Mouse (Mus musculus) colon, adult 2 months (tissue): ENCODE results near the gene 9830107B12Rik. TPM values are rescaled to one million over a fixed set of nuclear protein-coding genes. Genes with fewer than 3 reads are reported as not detected.

Source experiments
- polyA plus RNA-seq: library from polyadenylated mRNA; depleted of rRNA; stranded (reverse); fragments of >200 nt; gene quantifications from 2 replicates; pipeline ENCODE4 v1.2.3, GENCODE M21; 2012; rRNA removed

9830107B12Rik gene
- 0.14 TPM in 1 of 2 replicates, not detected in the other for polyA plus RNA-seq

DNA sequence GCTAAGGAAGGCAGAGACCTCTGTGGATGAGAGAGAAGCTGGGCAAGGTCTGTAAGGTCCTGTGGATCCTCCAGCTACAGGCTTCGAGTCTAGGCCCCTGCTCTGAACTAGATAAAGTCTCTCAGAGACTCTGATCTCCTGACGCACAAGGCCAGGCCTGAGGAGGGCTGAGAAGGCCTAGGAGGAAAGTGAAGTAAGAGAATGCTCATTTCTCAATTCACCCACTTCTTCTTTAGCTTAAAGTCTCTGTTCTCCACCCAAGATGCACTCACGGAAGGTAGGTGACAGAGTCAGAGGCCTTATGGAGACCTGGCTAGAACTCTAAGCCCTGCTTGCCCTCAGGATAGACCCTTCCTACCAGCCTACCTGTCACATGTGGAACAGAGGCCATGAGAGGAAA is at the start of gene 9830107B12Rik:
TSS of gene 9830107B12Rik (minus strand) at position 149 of the 400 bp plus-strand sequence.

GRCm38 (mm10) chr17:48167103-48167502 is 21.0 kb upstream of the 9830107B12Rik start, which contains the start of gene A530064D06Rik:
A530064D06Rik (minus strand) TSS chr17:48167275.

DNA sequence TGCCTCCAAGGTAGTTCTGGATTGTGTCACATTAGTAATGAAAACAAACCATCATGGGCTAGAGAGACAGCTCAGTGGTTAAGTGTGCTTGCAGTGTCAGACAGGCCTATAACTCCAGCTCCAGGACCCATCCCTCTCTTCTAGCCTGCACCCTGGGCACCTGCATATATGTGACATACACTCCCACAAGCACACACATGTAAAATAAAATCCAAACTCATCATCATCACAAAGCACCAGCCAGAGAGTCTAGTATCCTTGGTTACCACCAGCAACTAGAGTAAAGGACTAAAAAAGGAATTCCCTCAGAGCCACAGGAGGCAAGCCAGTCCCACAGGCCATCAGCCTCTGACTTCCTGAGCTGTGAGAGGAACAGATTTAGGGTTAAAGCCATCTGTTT is 57.0 kb downstream of the 9830107B12Rik start, which contains the start of gene 1700067P10Rik:
TSS of gene 1700067P10Rik (plus strand) at position 301 of the 400 bp plus-strand sequence.

Other genes starting within 250 kb of the 9830107B12Rik start
- gene Foxp4, start 221.6 kb downstream of the 9830107B12Rik start, polyA plus RNA-seq: 151 and 163 TPM in 2 replicates
- not detected in 2 replicates for gene 1700122O11Rik, start 108.0 kb downstream of the 9830107B12Rik start, polyA plus RNA-seq
- gene 1700067P10Rik, start 56.9 kb downstream of the 9830107B12Rik start, polyA plus RNA-seq: not detected in 2 replicates
- 0.52 and 0.69 TPM in 2 replicates for gene A530064D06Rik, start 21.0 kb upstream of the 9830107B12Rik start, polyA plus RNA-seq
- 0.05 and 0.07 TPM in 2 replicates for gene Trem1, start 86.5 kb upstream of the 9830107B12Rik start, polyA plus RNA-seq
- gene Trem3, start 101.5 kb upstream of the 9830107B12Rik start, polyA plus RNA-seq: not detected in 2 replicates
- gene Treml4, start 118.0 kb upstream of the 9830107B12Rik start, polyA plus RNA-seq: 0.20 and 1.3 TPM in 2 replicates
- gene Treml2, start 153.2 kb upstream of the 9830107B12Rik start, polyA plus RNA-seq: 1.2 and 1.5 TPM in 2 replicates
- 0.17 and 0.45 TPM in 2 replicates for gene B430306N03Rik, start 169.9 kb upstream of the 9830107B12Rik start, polyA plus RNA-seq
- 5.6 and 6.1 TPM in 2 replicates for gene Trem2, start 200.1 kb upstream of the 9830107B12Rik start, polyA plus RNA-seq
- gene Treml1, start 213.6 kb upstream of the 9830107B12Rik start, polyA plus RNA-seq: 0.19 TPM in 1 of 2 replicates, not detected in the other